Mouse (Mus musculus): ENCODE measurements around the gene Gm49383. TPM values are rescaled to one million over a fixed set of nuclear protein-coding genes. Genes with fewer than 3 reads are reported as not detected.
"Not testable (repeated sequence)": the region's sequence is repeated elsewhere in the genome, so short reads cannot be mapped to it uniquely, and the experiment has no call there.

Gene Gm49383
- total RNA-seq, 1 experiment from 2014 or later: 7.2 TPM

DNA sequence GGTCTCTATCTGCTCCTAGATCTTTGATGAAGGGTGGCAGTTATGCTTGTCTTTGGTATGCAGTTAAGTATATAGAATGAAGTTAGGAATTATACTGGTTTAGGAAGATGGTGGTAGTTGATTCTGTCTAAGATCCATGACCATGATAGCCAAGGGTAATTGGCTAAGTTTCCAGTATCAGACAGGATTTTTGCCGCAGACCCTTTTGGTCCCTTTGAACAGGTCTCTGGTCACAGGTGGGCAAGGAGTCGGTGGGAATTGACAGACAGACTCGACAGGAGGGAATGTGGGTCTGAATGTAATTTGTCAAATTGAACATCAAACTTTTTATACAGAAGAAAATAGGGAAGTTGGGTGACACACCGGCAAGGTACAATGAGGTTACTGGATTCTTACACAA is 33.3 kb downstream of the Gm49383 start:
- DNase-seq: not testable (repeated sequence)

DNA sequence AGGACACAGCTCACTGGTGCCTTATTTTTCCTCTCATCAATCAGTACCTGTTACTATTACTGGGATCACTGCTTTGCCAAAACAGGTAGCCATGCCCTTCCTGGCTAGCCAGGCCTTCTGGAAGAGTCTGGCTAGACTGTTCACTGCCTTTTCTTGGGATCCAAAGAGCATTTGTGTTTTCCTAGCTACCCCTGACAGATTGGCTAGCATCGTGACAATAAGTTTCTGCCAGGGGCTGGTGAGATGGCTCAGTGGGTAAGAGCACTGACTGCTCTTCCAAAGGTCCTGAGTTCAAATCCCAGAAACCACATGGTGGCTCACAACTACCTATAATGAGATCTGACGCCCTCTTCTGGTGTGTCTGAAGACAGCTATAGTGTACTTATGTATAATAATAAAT is 36.2 kb downstream of the Gm49383 start:
- DNase-seq: not testable (repeated sequence)

DNA sequence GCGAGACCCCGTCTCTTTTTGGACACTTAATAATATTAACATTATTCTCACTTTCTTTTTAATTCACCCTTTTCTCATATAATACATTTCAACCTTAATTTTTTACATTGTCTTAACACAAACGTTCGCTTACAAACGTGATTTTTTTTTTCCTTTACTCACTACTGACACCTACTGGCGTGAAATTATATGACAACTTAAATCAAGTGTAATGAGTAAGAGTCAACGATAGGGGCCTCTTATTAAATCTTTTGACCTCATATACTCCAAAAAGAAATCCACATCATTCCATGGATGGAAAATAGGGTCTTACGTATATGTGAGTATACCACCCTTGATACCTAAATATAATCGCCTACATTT is 37.3 kb downstream of the Gm49383 start:
- DNase-seq: no peak

DNA sequence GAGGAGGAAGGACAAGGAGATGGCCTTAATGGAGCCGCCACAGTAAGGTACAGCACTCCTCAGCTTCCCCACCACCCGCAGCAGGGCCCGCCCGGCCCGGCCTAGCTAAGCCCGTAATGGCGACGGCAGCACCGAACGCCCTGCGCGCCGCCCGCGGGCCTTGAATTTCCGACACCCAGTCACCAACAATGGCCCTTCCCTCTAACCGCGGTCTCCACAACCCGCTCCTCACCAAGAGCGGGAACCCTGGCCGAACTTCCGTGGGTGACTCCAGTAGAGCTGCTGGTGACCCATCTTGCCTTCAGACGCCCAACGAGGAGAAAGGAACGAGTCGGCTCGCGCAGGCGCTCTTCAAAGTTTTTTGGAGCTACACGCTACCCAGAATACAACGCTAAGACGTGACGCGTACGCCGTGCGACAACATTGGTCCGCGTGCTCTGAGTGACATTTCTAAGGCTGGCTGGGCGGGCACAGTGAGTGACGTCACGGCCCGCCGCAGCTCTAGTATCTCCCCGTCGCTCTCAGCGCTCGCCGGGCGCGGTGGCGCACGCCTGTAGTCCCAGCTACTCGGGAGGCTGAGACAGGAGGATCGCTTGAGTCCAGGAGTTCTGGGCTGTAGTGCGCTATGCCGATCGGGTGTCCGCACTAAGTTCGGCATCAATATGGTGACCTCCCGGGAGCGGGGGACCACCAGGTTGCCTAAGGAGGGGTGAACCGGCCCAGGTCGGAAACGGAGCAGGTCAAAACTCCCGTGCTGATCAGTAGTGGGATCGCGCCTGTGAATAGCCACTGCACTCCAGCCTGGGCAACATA is 37.9 kb downstream of the Gm49383 start, which contains the start of gene Rps29:
TSS of gene Rps29 (minus strand) at position 422 of the 813 bp plus-strand sequence.
- DNase-seq: peak; percentile 97

DNA sequence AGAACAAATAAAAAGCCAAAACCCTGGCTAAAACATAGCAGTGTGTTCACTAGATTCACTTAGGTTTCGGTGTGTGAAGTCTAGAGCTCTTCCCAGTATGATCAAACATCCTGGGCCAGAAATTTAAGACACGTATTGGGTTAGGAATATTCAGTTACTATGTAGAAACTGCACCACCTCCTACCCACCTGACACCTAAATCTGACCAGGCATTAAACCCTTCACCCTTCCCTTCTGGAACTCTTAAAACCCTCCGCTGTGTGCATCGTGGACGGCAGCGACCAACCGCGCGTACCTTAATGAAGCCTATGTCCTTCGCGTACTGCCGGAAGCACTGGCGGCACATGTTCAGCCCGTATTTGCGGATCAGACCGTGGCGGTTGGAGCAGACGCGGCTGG is 38.5 kb downstream of the Gm49383 start:
- DNase-seq: no peak

DNA sequence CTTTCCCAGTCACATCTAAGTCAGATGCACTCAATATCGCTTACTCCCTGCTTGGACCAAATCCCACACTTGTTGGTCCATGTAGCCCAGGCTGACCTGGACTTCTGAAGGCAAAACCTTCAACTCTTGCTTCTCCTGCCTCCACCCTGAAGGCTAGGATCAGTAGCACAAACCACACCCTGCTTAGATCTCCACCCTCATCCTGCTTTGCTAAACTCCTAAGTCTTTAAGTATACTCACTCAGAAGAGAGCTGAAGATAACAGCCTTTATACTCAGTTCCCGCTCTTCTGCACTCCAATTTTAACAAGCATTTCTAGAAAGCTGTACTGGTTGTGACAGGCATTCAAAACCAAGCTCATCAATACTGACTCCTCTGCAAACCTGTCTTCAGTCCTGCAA is 39.8 kb downstream of the Gm49383 start:
- DNase-seq: no peak

DNA sequence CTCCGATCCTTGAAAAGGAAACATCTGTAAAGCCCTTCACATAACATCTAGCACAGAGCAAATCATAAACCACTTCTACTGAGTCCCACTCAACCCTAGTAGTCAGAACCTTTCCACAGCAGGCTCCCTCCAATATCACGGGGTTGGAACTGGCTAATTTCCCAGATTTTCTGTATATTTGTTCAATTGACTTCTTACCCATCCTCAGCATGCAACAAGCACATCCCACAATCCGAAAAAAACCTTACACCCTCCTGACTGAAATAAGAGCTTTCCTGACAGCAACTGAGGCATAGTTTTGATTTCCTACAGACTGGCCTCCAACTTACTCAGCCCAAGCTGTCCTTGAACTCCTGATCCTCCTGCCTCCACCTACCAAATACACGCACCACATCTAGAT is 40.5 kb downstream of the Gm49383 start:
- no peak for DNase-seq

DNA sequence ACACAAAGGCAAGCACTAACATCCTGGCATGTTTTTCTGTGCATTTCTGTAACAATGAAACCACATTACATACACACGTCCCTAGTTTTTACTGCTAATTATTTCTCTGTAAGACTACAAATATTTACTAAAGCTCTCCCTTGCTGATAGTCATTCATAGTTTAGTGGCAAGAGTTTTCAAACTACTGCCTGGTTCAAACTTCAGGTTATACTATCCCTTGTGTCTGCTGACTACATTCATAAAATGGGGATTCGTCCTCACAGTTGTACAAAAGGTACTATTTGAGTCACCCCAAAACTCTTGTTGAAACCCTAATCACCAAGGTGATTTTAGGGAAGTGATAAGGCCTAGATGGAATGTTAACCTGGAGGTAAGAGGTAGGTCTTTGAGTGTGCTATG is 41.0 kb downstream of the Gm49383 start:
- DNase-seq: no peak

DNA sequence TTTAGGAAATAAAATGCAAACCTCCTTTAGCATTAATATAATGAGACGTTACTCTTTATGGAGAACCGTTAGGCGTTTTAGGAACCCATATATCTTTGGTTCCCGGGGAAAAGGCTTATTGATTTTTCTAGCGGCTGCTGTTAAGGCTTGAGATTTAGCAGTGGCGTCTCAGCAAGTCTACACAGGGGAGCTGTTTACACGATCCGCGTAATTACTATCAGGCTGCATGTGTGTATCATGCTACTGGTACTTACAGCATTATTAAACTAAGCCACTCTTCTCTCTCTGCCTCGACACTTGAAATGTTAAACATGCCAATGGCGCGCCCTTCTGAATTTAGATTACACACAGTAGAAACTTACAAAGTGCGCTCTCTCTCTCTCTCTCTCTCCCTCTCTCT is 46.9 kb downstream of the Gm49383 start:
- no peak for DNase-seq

DNA sequence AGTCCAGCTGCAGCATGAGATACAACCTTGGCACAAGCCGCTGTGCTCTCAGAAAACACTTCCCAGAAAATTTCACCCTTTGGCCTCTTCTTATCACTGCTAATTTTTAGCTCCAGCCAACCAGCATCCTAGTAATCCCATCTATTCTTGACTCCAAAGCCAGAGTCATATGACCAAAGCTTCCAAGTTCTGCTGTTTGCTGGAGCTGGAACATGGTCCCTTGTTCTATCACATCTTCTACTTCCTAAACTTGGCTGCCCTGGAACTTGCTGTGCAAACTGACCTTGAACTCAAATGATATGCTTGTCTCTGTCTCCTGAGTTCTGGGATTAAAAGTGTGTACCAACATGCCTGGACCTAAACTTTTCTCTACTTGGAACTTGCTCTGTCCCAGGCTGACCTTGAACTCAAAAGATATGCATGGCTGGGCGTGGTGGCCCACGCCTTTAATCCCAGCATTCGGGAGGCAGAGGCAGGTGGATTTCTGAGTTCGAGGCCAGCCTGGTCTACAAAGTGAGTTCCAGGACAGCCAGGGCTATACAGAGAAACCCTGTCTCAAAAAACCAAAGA is 49.7 kb downstream of the Gm49383 start:
- no peak for DNase-seq

DNA sequence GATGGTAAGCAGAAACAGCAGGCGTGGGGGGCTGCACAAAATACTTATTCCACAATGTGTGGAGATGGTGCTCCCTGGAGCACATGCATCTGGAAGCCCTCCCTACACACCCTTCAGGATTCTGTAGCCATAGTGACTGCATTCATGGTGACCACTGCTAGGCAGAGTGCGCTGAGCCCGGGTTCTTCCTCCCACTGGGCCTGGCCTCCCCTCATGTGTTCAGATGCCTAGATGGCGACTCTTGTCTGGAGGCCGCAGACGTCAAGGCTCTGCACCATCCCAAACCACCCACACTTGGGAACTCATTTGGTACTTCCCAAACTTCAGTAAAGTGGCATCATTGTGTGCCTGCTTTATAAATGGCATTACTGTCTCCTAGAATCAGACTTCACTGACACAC is 53.4 kb downstream of the Gm49383 start:
- DNase-seq: no peak

DNA sequence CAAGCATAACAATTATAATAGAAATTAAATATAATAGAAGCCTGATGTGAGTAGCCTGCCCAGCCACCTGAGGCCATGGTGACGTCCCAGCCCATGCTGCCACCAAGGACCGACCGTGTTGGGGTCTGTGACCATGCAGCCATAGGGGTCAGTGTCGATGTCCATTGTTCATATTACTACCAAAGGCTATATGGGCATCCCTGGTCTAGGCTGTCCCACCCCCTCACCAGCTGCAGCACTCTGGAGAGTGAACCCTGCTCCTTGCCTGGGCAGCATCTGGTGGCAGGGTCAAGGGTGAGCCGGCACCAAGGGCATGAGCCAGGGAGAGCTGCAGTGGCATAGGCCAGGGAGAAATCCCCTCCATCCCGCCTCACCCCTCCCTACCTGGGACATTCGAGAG is 57.1 kb downstream of the Gm49383 start:
- DNase-seq: no peak

DNA sequence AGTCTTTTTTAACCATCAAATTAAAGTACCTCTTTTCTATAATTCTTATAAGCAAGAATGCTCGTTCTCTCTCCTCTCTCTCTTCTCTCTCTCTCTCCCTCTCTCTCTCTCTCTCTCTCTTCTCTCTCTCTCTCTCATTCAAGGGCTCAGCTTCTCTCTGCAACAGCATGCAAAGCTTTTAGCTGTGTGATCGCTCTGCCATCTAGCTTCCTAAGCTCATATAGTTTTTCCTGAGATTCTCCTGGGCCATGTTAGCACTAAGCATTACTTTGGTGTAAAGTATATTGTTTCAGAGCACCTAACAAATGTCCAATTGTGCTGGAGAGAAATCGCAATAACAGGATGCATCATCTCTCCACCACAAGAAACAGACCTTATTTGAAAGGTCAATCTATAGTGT is 57.7 kb downstream of the Gm49383 start:
- DNase-seq: no peak

Small RNA genes lying within 50 kb of the gene (microRNA-seq; reads per million reads assigned to microRNA genes)
- gene Gm47287 (0 reads per million in 2 experiments), gene Gm47295 (4.9 to 6.8 reads per million in 2 experiments)

Other genes with a start within 250 kb of the Gm49383 start
- gene Rps29, start 37.9 kb downstream of the Gm49383 start, total RNA-seq (2021): 1,456 and 1,768 TPM in 2 replicates
- gene Lrr1, start 28.3 kb downstream of the Gm49383 start, total RNA-seq (2021): 1.3 and 2.3 TPM in 2 replicates
- 575 and 595 TPM in 2 replicates for gene Rpl36al, start 13.0 kb downstream of the Gm49383 start, total RNA-seq (2021)
- gene Mgat2, start 12.9 kb downstream of the Gm49383 start, total RNA-seq (2021): 43.6 and 53.0 TPM in 2 replicates
- gene Dnaaf2, start 1.3 kb upstream of the Gm49383 start, total RNA-seq (2021): 1.0 and 1.7 TPM in 2 replicates
- 3.9 and 4.4 TPM in 2 replicates for gene Gm49384, start 7.2 kb upstream of the Gm49383 start, total RNA-seq (2021)
- gene Pole2, start 31.1 kb upstream of the Gm49383 start, total RNA-seq (2021): 5.3 and 5.7 TPM in 2 replicates
- 7.8 and 10.0 TPM in 2 replicates for gene Klhdc1, start 44.1 kb upstream of the Gm49383 start, total RNA-seq (2021)
- 55.6 and 67.7 TPM in 2 replicates for gene Klhdc2, start 99.6 kb upstream of the Gm49383 start, total RNA-seq (2021)
- gene Nemf, start 160.1 kb upstream of the Gm49383 start, total RNA-seq (2021): 39.1 and 45.4 TPM in 2 replicates
- 111 and 117 TPM in 2 replicates for gene Arf6, start 175.0 kb upstream of the Gm49383 start, total RNA-seq (2021)
- 1.2 TPM in 1 of 2 replicates, not detected in the other for gene Gm9887, start 175.4 kb upstream of the Gm49383 start, total RNA-seq (2021)

Data from adrenal gland, postnatal 14 days (tissue).